Mouse (Mus musculus) adrenal gland (tissue): Measurements from ENCODE around the gene Slc1a5.

ENCODE experiments used
- intact Hi-C: fragments of 180-260 bp; cut with DNase I; formaldehyde crosslinking; loops from one replicate; pipeline ENCODE4 v1.15.1; 2025

Slc1a5 gene

DNA sequence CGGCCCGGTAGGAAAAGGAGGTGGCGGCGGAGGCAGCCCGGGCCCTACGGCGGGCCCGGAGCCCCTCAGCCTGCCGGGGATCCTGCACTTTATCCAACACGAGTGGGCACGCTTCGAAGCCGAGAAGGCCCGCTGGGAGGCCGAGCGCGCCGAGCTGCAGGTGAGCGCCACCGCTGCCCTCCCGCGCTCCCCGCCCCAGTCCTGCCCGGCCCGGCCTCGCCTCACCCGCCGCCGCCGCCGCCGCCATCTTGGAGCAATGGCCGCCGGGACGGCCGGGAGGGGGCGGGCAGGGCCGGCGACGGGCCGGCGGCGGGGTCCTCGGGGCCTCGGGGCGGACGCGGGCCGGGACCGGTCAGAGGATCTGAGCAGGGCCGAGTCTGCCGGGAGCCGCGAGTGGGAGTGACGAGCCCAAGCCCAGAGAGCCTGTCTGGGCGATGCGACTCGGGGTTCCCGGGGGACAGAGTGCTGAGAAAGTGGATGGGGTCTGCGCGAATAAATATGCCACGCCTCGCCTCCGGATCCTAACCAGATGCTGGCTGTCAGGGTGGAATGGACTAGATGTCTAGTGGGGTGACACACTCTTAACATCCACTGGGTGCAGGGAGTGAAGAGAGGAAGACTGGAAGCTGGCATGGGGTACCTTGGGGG, 35.5 kb downstream of the Slc1a5 start, which contains the start of gene Fkrp:
TSS of gene Fkrp (minus strand) at position 258 of the 648 bp plus-strand sequence.
- intact Hi-C loops, result no loop called here

DNA sequence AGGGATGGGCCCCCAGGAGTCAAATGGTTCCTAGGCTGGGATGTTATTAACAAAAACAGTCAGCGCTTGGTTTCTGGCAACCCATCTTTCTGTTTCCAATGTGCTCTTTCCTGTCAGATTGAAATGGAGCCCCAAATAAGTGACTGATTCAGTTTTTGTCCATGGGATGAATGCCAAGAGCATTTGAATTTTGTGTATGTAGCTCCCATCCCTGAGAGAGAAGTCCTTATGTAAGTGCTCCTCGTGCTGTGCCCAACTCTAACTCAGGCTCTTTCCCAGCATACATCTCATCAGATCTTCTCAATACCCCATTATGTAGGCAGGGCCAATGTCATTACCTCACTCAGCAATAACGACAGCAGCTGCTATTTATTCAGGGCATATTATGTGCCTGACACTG, 36.6 kb downstream of the Slc1a5 start:
- intact Hi-C loops, result no loop called here

DNA sequence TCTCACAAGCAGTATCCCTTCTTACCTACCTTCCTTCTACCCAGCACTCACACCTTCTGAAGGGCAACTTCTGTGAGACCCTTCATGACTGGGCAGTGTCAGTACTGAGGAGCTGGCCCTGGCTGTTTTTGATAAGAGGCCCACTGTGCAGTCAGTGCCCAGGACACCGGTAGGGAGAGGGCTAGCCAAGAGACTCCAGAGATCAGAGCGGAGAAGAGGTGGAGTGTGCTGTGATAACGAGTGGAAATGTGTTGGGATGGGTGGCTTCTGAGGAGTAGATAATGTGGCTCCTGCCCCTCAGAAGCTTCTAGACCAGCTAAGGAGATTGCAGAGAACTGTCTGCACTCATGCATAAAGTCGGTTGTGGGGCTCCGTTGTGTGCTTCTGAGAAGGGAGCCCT, 38.7 kb downstream of the Slc1a5 start:
- intact Hi-C loops, result loop anchor here (5.0 kb wide), 1 partner anchor 38 kb away; no protein-coding TSS in a partner anchor

DNA sequence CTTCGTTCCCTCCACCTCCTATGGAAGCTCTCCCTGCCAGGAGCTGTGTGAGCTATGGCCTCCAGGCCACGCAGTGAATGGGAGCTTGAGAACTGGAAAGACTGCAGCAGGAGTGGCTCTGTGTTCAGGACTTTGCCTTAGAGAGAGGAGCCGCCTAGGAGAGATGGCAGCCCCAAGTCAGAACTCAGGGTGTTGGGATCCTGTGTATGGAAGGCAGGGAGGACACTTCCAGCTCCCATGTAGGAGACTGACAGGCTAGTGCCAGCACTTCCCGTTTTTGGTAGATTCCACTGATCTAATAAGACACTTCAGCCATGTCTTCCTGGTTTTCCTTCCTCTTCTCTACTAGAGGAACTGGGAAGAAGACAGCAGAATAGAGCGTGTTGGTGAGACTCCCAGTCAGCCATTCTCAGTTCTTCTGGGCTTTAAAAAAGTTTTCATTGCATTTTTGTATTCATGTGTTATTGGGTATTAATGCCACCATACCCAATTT, 39.2 kb downstream of the Slc1a5 start:
- intact Hi-C loops, result loop anchor here (5.0 kb wide), 1 partner anchor 37 kb away; no protein-coding TSS in a partner anchor

DNA sequence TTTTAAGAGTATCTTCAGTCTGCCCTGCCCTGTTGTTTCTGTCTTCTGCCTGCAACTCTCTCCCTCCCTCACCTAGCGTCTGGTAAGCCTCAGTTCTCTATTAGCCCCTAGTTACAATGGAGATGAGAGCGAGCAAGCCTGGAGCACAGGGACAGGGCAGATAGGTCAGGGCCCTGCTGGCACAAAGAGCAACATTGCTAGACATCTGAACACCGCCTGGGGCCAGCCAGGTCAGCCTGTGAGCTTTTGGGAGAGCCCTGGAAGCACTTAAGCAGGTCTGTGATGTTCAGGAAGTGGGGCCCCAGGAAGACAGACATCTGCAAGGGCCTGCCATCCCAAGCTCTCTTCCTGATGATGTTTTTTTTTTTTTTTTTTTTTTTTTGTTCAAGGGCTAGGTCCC, 40.0 kb downstream of the Slc1a5 start:
- intact Hi-C loops, result loop anchor here (5.0 kb wide), 1 partner anchor 36 kb away; no protein-coding TSS in a partner anchor

DNA sequence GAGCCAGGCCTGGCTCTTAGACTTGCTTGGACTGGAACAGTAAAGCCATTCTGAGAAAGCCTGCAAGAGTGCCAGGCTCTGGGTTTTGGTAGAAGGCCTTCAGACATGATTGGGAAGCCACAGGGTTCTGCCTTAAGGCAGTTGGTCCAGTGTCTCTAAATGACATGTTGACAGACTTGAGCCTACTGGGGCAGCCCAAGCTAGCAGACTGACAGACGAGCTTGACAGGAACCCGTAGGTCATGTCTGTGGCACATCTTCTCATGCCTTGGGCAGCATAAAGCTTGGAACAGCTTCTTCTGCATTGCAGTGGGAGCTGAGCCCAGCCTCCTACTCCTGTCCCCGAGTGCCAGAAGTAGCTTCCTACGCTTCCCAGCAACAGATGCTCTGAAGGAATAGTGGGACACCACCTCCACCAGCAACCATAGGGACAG, 40.5 kb downstream of the Slc1a5 start:
- intact Hi-C loops, result loop anchor here (5.0 kb wide), 1 partner anchor 36 kb away; no protein-coding TSS in a partner anchor

DNA sequence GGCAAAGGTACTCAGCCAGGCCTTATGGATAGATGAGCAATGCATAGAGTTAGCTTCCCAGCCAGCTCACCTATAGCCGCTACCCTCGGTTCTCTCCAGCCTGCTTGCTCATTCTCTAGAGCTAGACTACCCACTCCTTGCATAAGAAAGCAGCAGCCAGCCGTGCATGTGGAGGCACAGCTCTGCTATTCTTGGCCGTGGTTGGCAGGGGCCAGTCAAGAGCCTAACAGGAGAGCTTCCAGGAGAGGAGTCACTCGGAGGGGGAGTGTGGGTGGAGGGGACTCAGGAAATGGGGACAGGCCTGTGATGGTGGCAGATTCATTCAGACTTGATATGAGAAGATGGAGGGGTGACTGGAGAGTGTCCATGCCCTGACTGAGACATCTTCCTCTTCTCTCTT, 42.6 kb downstream of the Slc1a5 start:
- intact Hi-C loops, result loop anchor here (5.0 kb wide), 1 partner anchor 34 kb away; no protein-coding TSS in a partner anchor

DNA sequence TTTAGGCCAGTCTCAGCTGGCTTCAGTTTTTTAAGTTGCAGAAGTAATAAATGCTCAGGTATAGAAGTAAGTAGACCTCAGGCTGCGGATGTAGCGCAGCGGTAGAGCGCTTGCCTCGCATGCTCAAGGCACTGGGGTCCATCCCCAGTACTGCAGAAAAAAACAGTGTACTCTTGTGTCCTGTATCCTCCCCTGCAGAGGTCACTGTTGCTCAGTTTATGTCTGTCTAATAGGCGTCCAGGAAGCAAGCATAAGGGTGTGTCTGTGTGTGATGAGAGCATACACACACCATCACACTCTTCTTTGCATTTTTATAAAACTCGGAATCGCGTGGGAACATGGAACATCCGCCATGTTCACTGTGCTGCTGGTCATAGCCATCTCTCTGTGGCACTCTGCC, 44.6 kb downstream of the Slc1a5 start:
- intact Hi-C loops, result no loop called here

DNA sequence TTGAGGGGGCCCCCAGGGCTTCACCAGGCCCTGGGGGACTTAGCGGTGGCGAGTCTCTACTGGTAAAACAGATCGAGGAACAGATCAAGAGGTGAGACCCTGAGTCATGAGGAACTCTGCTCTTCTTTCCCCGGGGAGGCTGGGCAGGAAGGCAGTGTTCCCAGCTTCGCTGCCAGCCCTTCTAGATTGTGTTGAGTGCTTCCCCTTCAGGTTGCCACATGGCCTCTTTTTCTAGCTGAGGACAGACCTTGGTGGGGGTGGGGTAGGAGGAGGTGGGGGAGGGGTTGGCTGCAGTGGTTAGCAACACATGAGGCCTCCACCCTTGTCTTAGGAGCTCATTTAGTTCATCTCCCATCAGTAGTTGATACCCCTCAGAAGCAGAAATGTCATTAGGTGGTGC, 45.4 kb downstream of the Slc1a5 start:
- intact Hi-C loops, result no loop called here

DNA sequence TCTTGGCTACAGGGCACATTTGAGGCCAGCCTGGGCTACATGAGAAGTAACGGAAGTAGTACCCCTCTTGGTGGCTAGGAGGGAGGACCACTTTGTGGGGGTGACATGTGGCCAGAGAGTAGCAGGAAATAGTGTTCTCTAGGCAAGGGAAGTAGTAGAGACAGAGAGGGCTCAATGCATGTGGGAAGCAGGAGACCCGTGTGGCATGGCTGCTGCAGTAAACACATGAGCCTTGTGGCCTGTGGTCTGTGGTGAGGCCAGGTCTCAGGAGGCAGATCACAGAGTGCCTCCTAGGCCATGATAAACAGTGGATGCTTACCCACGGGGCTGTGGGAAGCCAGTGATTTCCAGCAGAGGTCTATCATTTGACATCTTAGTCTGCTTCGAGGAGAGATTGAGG, 46.1 kb downstream of the Slc1a5 start:
- intact Hi-C loops, result no loop called here

DNA sequence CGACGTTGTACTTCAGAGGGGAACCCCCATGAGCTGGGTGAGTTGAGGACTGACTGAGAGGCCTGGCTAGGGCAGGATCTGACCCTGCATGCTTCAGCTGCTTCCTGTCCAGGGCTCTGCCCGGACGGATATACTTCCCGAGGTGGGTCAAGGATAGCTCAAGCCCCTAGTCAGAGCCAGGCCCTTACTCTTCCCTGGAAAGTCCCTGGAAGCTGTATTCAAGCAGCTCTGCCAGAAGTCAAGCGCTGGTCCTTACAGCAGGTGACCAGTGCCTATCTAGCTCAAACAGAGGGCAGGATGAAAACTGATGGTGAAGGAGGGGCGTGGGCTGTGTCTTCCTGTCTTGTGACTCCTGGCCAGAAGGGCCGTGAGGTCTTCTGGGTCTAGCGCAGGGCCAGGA, 49.3 kb downstream of the Slc1a5 start:
- intact Hi-C loops, result no loop called here

DNA sequence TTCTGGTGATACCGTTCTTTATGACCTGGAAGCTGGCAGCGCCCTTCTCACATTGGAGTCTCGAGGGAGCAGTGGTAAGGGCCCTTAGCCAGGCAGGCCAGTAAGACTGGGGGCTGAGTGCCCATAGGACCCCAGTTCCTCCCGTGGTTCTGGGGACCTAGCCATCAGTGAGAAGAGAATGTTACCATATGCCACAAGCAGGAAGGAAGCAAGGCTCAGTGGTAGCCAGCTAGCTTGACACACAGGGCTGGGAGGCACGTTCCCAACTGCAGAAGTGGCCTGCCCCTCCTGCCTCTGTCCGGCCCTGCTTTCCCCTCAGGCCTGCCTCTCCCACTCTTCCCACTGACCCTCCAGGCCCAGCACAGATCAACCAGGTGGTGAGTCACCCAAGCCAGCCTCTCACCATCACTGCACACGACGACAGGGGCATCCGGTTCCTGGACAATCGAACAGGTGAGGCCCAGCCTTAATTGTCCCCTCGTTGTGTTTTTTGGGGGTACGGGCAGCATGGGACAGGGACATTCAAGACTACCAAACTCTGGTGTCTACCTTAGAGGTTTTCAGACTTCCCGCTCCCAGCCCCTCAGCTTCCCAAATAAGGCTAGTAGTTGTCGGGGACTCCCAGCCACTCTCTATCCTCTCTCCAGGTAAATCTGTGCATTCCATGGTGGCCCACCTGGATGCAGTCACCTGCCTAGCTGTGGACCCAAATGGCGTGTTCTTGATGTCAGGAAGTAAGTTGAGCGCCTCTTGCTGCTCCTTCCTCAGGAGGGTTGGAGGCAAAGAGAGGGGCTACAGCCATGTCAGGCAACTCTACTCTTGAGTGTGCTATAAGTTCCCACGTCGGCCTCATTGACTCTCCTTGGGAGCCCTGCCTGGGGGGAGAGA, 57.0 kb downstream of the Slc1a5 start:
- intact Hi-C loops, result no loop called here

DNA sequence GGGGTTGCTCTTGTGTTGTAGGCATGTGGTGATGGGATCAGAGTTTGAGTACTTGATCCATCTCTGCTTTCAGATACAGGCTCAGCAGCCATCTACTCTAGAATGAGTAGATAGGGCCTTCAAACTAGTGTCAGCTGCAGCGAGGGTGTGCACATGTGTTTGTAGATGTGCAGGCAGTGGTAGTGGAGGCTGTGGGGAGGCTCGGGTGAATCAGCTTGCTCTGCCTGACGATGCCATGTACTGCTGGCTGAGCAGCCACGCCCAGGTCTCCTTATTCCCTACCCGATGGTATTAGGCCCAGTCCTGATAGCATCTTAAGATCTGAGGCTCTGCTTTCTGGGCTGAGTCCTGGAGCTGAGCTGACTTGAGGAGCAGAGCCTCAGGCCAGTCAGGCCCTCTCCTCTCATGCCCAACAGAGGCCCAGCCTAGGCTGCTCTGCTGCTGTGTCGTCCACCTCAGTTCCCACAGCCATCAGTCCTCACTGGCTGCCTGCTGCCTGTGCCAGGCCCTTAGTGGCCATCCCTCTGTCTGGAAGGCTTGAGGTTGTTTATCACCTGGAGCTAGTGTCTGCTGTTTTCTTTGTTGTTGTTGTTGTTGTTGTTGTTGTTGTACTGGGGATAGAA, 57.8 kb downstream of the Slc1a5 start:
- intact Hi-C loops, result no loop called here

DNA sequence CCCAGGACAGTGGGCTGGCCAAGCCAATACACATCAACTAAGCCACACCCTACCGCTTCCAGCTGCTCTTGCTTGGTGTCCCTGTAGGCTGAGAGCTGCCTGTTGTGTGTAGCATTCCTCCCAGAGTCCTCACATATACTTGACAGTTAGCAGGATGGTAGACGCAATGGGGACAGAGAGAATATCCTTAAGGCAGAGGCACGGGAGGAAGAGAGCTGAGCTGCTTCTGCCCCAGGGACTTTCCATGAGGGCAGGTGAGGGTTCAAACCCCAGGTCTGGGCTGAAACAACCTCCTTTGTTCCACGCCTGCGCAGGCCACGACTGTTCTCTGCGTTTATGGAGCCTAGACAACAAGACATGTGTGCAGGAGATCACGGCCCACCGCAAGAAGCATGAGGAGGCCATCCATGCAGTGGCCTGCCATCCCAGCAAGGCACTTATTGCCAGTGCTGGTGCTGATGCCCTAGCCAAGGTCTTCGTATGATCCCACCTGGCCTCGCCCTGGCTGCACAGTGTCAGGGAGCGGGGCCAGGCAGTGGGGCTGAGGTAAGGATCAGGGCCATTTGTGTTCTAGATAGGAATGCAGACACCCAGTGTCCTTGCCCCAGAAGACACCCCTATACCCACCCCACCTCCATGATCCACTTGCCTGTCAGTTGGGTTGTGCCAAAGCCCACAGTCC, 58.4 kb downstream of the Slc1a5 start:
- intact Hi-C loops, result no loop called here

DNA sequence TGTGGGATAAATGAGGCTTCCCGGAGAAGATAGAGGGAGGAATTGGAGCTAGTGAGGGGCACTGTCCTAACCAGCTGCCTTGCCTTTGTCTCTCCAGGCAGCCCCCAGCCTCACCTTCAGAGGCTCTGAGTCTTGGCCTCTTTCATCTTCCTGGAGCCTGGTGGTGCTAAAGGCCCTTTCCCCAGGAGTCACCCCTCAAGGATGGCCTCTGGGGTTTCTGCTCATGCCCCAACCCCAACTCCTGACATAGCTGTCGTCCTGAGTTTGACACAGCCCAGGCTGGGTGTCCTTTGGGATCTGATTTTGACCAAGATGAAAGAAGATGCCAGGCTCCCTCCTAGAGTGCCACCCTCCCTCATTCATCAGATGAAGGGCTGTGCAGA, 59.0 kb downstream of the Slc1a5 start:
- intact Hi-C loops, result no loop called here

DNA sequence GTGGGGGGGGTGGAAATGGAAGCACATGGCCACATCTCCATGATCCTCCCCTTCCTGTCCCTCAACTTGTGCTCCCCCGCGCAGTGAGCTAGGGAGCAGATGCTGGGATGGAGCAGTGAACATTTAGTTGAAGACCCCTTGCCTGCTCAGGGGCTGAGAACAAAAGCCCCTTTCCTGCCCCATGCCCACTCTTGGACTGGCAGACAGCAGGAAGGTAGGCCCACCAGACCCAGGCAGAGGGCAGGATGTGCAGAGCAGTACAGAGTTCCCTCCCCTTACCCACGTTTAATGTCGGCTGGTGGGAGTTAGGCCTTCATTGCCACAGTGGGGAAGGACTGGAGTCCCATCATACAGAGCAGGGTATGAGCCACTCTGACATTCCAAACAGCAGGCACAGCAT, 59.9 kb downstream of the Slc1a5 start:
- intact Hi-C loops, result no loop called here

DNA sequence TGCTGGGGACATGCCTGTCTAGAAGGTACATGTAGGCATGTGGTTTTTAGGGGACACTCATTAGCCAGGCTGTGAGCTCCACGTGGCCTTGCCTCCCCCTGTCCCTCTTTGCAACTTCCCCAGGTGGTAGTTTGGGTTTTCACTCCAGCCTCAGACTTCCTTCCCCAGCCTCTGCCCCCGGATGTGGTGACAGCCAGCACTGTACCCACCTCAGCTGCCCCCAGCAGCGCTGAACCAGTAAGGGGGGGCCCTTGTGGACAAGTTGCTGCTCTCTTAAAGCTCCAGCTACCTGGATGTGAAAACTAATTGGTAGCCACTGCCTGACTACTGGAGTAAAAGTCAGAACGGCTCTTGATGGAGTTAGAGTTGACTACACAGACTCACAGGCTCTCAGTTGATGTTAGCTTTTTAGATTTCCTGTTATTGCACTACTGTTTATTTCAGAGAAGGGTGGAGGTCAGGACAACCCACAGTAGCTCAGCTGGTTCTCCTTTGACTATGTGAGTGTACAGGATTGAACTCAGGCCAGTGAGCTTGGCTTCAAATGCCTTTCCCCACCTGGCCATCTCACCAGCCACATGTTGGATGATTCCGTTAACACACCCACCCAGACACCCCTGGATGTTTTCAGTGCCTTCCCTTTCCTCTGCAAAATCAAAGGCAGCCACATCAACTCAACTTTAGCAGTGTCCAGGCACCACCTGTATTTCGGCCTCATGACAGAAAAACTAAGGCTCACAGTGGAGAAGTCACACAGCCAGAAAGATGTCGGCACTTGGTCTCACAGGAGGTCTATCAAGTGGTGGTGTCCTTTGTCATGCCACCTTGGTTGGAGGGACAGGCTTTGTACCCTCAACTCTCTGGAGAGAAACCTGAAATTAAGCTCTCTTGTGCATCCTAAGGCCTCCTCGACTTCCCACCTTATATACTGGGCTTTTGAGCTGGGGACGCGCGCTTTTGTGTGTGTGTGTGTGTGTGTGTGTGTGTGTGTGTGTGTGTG, 60.7 kb downstream of the Slc1a5 start:
- intact Hi-C loops, result no loop called here

DNA sequence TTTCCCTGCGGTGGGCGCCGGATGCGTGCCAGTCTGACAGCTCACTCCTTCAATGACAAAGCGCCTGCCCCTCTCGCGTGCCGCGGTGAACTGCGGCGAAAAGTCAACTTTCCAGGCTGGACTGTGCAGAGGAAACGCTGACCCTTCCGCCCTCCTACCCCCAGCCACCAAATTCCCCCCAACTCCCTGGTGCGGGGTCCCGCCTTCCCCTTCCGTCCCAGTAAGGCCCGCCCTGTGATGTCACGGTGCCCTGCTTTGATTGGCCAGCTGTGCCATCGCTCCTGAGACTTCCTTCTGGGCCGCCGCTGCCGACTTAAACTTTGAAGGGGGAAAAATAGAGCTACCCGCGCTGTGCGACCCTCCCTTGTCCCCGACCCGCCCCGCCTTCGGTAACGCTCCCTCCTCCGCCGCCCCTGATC, 61.5 kb downstream of the Slc1a5 start, which contains the start of gene Prkd2:
TSS of gene Prkd2 (plus strand) at position 258 of the 419 bp plus-strand sequence.
- intact Hi-C loops, result no loop called here

DNA sequence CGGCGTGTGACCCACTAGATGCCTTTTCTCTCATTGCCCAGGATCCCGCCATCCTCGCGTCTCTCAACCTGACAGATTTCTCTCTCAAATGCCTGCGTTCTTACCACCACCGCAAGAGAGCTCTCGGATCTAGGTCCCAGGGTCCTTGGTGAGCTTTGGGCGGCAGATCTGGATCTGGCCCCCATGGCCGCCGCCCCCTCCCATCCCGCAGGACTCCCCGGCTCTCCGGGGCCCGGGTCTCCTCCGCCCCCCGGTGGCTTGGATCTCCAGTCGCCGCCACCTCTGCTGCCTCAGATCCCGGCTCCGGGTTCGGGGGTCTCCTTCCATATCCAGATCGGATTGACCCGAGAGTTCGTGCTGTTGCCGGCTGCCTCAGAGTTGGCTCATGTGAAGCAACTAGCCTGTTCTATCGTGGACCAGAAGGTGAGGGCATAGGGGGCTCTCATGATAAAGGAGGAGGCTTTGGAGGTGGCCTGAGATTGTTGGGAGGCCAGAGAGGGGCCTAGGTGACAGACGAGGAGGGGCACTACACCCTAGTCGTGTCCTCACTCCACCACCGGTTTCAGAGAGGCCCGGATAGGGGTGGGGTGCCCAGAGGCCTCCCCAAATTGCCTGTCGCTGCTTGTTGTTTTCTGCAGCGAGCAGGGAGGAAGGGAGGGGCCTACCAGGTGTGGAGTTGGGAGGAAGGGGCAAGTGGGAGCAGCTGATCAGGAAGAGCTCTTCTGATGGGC, 62.5 kb downstream of the Slc1a5 start:
- intact Hi-C loops, result no loop called here
